Mouse (Mus musculus) pancreas, adult 10 weeks (tissue): ENCODE results near the gene Zfp735. TPM values are rescaled to one million over a fixed set of nuclear protein-coding genes. Genes with fewer than 3 reads are reported as not detected.

Experiments used
- polyA plus RNA-seq: library from polyadenylated mRNA; stranded (reverse); fragments of 350-450 nt; fragmentation: Illumina TruSeq; extraction: RNeasy Lipid Tissue Mini Kit (QIAGEN cat#74804); gene quantifications from one replicate; pipeline ENCODE4 v1.2.3, GENCODE M21; 2015; ENCODE audit warnings: low read depth, low replicate concordance; ENCODE audit not compliant: insufficient read depth

The Zfp735 gene
- not detected for polyA plus RNA-seq

GRCm38 (mm10) chr11:73688478-73688877 is at the start of gene Zfp735:
Gene Zfp735 (plus strand): TSS chr11:73688778.

Other genes starting within 250 kb of the Zfp735 start
- gene Olfr380, start 231.3 kb upstream of the Zfp735 start, polyA plus RNA-seq: not detected
- not detected for gene Olfr381, start 197.2 kb upstream of the Zfp735 start, polyA plus RNA-seq
- gene Olfr382, start 171.6 kb upstream of the Zfp735 start, polyA plus RNA-seq: not detected
- not detected for gene Olfr385, start 95.8 kb upstream of the Zfp735 start, polyA plus RNA-seq
- not detected for gene Olfr384, start 90.2 kb upstream of the Zfp735 start, polyA plus RNA-seq
- gene Olfr389, start 91.9 kb downstream of the Zfp735 start, polyA plus RNA-seq: not detected
- gene Olfr390, start 94.2 kb downstream of the Zfp735 start, polyA plus RNA-seq: not detected
- not detected for gene Olfr391-ps, start 114.3 kb downstream of the Zfp735 start, polyA plus RNA-seq
- not detected for gene Olfr392, start 128.3 kb downstream of the Zfp735 start, polyA plus RNA-seq
- gene Olfr393, start 162.7 kb downstream of the Zfp735 start, polyA plus RNA-seq: not detected
- not detected for gene Olfr394, start 202.0 kb downstream of the Zfp735 start, polyA plus RNA-seq
- not detected for gene Olfr395, start 220.5 kb downstream of the Zfp735 start, polyA plus RNA-seq
- not detected for gene Olfr23, start 247.9 kb downstream of the Zfp735 start, polyA plus RNA-seq